Comparison of ENCODE assay signal across 30 mouse cellular contexts in the genomic region with DNA sequence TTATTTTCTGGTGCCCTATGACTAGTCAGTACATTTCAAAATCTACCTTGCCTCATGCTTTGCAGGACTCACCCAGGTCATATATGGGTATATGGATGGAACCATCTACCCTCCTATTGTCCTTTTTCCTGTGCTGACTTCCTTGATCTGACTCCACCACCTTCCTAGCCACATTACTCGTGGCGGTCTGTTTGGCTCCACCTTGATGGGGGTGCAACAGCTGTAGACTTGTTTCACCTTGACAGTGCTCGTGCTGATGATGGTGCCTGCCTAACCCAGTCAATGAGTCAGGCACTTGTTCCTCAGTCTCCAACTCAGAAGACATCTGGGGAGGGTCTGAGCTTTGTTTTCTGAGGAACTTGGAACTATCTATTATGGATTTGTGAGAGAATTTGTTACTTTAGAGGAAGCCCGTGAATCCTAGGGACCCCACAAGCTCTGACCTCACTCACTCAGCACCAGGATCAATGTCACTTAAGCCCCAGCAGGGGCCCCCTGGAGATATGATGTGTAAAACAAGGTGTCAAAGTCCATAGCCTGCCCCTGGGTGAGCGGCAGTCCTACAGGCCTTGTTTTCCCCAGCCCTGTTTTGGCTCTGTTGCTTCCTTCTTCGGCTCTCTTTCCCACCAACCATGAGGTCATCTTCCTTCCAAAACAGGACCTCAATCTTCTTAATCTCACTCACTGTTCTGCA. TPM values are rescaled to one million over a fixed set of nuclear protein-coding genes. Genes with fewer than 3 reads are reported as not detected.
"Had no signal": no experiment of that assay in that cellular context is flagged by ENCODE, and none has a peak within 500 bp of the region (broad histone marks: within the 10 kb centered on the region; RNA-seq: fewer than 3 reads in every experiment).

No protein-coding gene starts in this region.

- H3K27me3 ChIP-seq: kidney, embryonic 15.5 days; limb, embryonic 12.5 days; limb, embryonic 15.5 days; midbrain, embryonic 13.5 days; neural tube, embryonic 13.5 days had no signal

- ATAC-seq: liver, postnatal 0 days; midbrain, embryonic 13.5 days; midbrain, embryonic 16.5 days had no signal

- H3K4me2 ChIP-seq: kidney, embryonic 15.5 days; limb, embryonic 12.5 days; limb, embryonic 15.5 days; liver, embryonic 11.5 days; lung, embryonic 14.5 days; midbrain, embryonic 13.5 days; neural tube, embryonic 13.5 days had no signal

- H3K4me3 ChIP-seq: kidney, embryonic 15.5 days; limb, embryonic 12.5 days; limb, embryonic 15.5 days; midbrain, embryonic 13.5 days; myocyte; neural tube, embryonic 13.5 days had no signal

- H3K4me1 ChIP-seq: kidney, embryonic 15.5 days; limb, embryonic 12.5 days; limb, embryonic 15.5 days; midbrain, embryonic 13.5 days; neural tube, embryonic 13.5 days had no signal

- H3K27ac ChIP-seq: kidney, embryonic 15.5 days; limb, embryonic 12.5 days; limb, embryonic 15.5 days; liver, embryonic 14.5 days; midbrain, embryonic 13.5 days; neural tube, embryonic 13.5 days had no signal

- H3K9ac ChIP-seq: kidney, embryonic 15.5 days; limb, embryonic 12.5 days; limb, embryonic 15.5 days; liver, embryonic 14.5 days; liver, postnatal 0 days; lung, embryonic 14.5 days; midbrain, embryonic 13.5 days; neural tube, embryonic 13.5 days had no signal

- DNase-seq: kidney, adult 11 months; kidney, adult 8-10 months; kidney, postnatal 14 days; kidney, postnatal 4 days; left cerebral cortex, postnatal 4 days; liver, postnatal 0 days; lung, embryonic 14.5 days; lung, postnatal 10 days; lung, postnatal 36 days; retina, postnatal 1 day; right cerebral cortex, postnatal 25 days; spleen, adult 18-20 months; thymus, postnatal 36 days had no signal

- H3K9me3 ChIP-seq: kidney, embryonic 15.5 days; limb, embryonic 12.5 days; limb, embryonic 15.5 days; midbrain, embryonic 13.5 days; neural tube, embryonic 13.5 days had no signal

- H3K36me3 ChIP-seq: kidney, embryonic 15.5 days; limb, embryonic 12.5 days; limb, embryonic 15.5 days; midbrain, embryonic 13.5 days; neural tube, embryonic 13.5 days had no signal

RNA-seq across cellular contexts. Expression of a gene that starts 5.1 kb away (rescaled TPM):
- total RNA-seq: megakaryocyte-erythroid progenitor cell, adult 5-6 weeks; monocyte, adult 5-6 weeks; neutrophil, adult 5-6 weeks had no signal
- polyA plus RNA-seq: liver, postnatal 0 days had no signal

RNA-seq across cellular contexts. Expression of a gene that starts 39.2 kb away (rescaled TPM):
- total RNA-seq: layer of hippocampus, adult 18-20 months; layer of hippocampus, postnatal 14 days; left cerebral cortex, adult 8-10 months; left cerebral cortex, postnatal 14 days; left cerebral cortex, postnatal 4 days; monocyte, adult 5-6 weeks; neutrophil, adult 5-6 weeks had no signal
- polyA plus RNA-seq: limb, embryonic 12.5 days; limb, embryonic 15.5 days; lung, embryonic 14.5 days; midbrain, embryonic 13.5 days; midbrain, embryonic 16.5 days; myocyte; neural tube, embryonic 13.5 days; urinary bladder, adult 2 months had no signal

RNA-seq across cellular contexts. Expression of a gene that starts 42.9 kb away (rescaled TPM):
- total RNA-seq: layer of hippocampus, adult 18-20 months; layer of hippocampus, postnatal 14 days; left cerebral cortex, adult 8-10 months; left cerebral cortex, postnatal 14 days; left cerebral cortex, postnatal 4 days; megakaryocyte-erythroid progenitor cell, adult 5-6 weeks; monocyte, adult 5-6 weeks; neutrophil, adult 5-6 weeks had no signal
- polyA plus RNA-seq: limb, embryonic 12.5 days; limb, embryonic 15.5 days; liver, embryonic 11.5 days; liver, embryonic 14.5 days; liver, postnatal 0 days; lung, embryonic 14.5 days; midbrain, embryonic 13.5 days; midbrain, embryonic 16.5 days; myocyte; neural tube, embryonic 13.5 days; urinary bladder, adult 2 months had no signal
